Mouse (Mus musculus) spleen, adult 2 months (tissue): ENCODE data around the gene Cebpe. TPM values are rescaled to one million over a fixed set of nuclear protein-coding genes. Genes with fewer than 3 reads are reported as not detected.

Source experiments
- DNase-seq, 2 experiments: peaks; one replicate each; pipeline versions ENCODE4 v3.0.0 to v3.0.0-alpha.2; 2012 to 2021; ENCODE audit warnings: low spot score in 2 of 2, low read depth in 1 of 2
- H3K27ac ChIP-seq: fragments of 200-500 bp; 2 replicates; pipeline ENCODE4 v1.5.1; 2012; ENCODE audit warnings: low read length, inconsistent platforms; ENCODE audit not compliant: insufficient read depth
- H3K27me3 ChIP-seq: fragments of 200-500 bp; 2 replicates; pipeline ENCODE4 v1.6.1; 2012; ENCODE audit warnings: mild to moderate bottlenecking, moderate library complexity, low read length, inconsistent platforms; ENCODE audit not compliant: control insufficient read depth, insufficient read depth
- H3K36me3 ChIP-seq: fragments of 200-500 bp; 2 replicates; pipeline ENCODE4 v1.6.1; 2012; ENCODE audit warnings: mild to moderate bottlenecking, low read length, inconsistent platforms; ENCODE audit not compliant: control insufficient read depth, insufficient read depth
- H3K4me1 ChIP-seq: fragments of 200-500 bp; 2 replicates; pipeline ENCODE4 v1.6.1; 2011; ENCODE audit warnings: inconsistent platforms; ENCODE audit not compliant: control insufficient read depth, insufficient read depth, insufficient read length
- H3K4me3 ChIP-seq: fragments of 200-500 bp; 2 replicates; pipeline ENCODE4 v1.5.1; 2011; ENCODE audit warnings: mild to moderate bottlenecking, inconsistent platforms; ENCODE audit not compliant: insufficient read depth, insufficient read length; ENCODE audit errors: extremely low read depth
- CTCF ChIP-seq: fragments of 200-500 bp; IDR thresholded peaks from 2 replicates; pipeline ENCODE4 v1.5.1; 2011; ENCODE audit warnings: mild to moderate bottlenecking, inconsistent platforms; ENCODE audit not compliant: insufficient read depth, insufficient read length, insufficient replicate concordance; ENCODE audit errors: extremely low read depth
- POLR2A ChIP-seq: fragments of 200-500 bp; IDR thresholded peaks from 2 replicates; pipeline ENCODE4 v1.6.1; 2011; ENCODE audit warnings: low read depth, low read length, inconsistent platforms
- WGBS: fragments of 180-500 bp; shearing (Covaris S2); methylation state at CpG from one replicate; pipeline ENCODE4 v1.1.7; 2018; 5-methylcytosine and 5-hydroxymethylcytosine counted together
- polyA plus RNA-seq: library from polyadenylated mRNA; depleted of rRNA; stranded (reverse); fragments of >200 nt; gene quantifications from 2 replicates; pipeline ENCODE4 v1.2.3, GENCODE M21; 2012

The Cebpe gene
- polyA plus RNA-seq, 1 experiment: 5.2 TPM

GRCm38 (mm10) chr14:54698733-54699132 is 13.2 kb downstream of the Cebpe start, which contains the start of gene Gm29776:
Gm29776 (minus strand) TSS chr14:54698833.
- no peak within 1 kb of the TSS for H3K27ac ChIP-seq
- no peaks in the 10 kb centered on the region for H3K4me1 ChIP-seq
- H3K36me3 ChIP-seq: no peaks in the 10 kb centered on the region
- no peaks in the 10 kb centered on the region for H3K27me3 ChIP-seq
- H3K4me3 ChIP-seq: no peak within 1 kb of the TSS
- 95% methylated on average over 4 of the region's 4 CpGs for WGBS
- TF ChIP-seq POLR2A (no peak), CTCF (no peak)
- DNase-seq: no peak

DNA sequence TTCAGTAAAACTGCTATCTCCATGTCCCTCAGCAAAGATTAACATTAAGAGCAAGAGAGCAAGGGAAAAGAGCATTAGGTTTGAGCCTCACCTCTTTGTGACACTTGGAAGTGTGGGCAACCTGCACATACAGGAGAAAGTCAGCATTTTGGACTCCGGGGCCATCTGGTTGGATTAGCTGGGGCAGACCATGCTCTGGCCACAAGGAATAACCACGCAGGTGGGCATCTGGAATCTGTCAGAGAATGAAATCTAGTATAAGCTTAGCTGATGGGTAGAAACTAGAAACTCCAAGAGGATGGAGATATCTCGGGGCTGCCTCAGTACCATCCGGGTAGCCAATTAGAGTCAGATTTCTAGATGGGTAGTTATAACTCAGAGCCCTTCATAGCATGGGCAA is 15.2 kb downstream of the Cebpe start:
- Histone ChIP-seq H3K4me1 (no peaks in the 10 kb centered on the region), H3K27ac (no peak overlapping the region), H3K27me3 (no peaks in the 10 kb centered on the region), H3K4me3 (no peak overlapping the region), H3K36me3 (no peaks in the 10 kb centered on the region)
- no peak for DNase-seq
- TF ChIP-seq POLR2A (no peak), CTCF (no peak)
- WGBS: 91% methylated on average over 4 of the region's 4 CpGs

GRCm38 (mm10) chr14:54695042-54695441 is 16.9 kb downstream of the Cebpe start:
- Histone ChIP-seq H3K4me1 (no peaks in the 10 kb centered on the region), H3K4me3 (no peak overlapping the region), H3K27ac (no peak overlapping the region), H3K36me3 (peaks cover 4% of the 10 kb centered on the region), H3K27me3 (no peaks in the 10 kb centered on the region)
- WGBS: 62% methylated on average over 6 of the region's 6 CpGs
- TF ChIP-seq CTCF: no peak
- TF ChIP-seq POLR2A: no peak
- DNase-seq: no peak

- no peaks in the 10 kb centered on the region for H3K27me3 ChIP-seq
- peak overlapping the region; percentile 75 for H3K4me3 ChIP-seq
- TF ChIP-seq POLR2A (no peak), CTCF (no peak)
- DNase-seq: no peak
- WGBS: 1% methylated on average over 8 of the region's 8 CpGs
- peak overlapping the region; percentile 80 for H3K27ac ChIP-seq
- H3K36me3 ChIP-seq: peaks cover 15% of the 10 kb centered on the region
- no peaks in the 10 kb centered on the region; the same call in 1 of the 2 replicates for H3K4me1 ChIP-seq
Observed at GRCm38 (mm10) chr14:54687251-54687650, 24.7 kb downstream of the Cebpe start.

- Histone ChIP-seq H3K4me1 (no peaks in the 10 kb centered on the region; the same call in 1 of the 2 replicates), H3K36me3 (peaks cover 15% of the 10 kb centered on the region), H3K27ac (peak within 1 kb of the TSS; percentile 98), H3K4me3 (peak within 1 kb of the TSS; percentile 98), H3K27me3 (no peaks in the 10 kb centered on the region)
- peak; percentile 99 to 100 for DNase-seq
- under 1% methylated on average over 44 of the region's 44 CpGs for WGBS
- TF ChIP-seq CTCF: no peak
- TF ChIP-seq POLR2A: peak; percentile 94
Observed at GRCm38 (mm10) chr14:54686522-54687143, 25.3 kb downstream of the Cebpe start, which contains the start of gene Acin1. Acin1 (minus strand) TSS chr14:54686931.

DNA sequence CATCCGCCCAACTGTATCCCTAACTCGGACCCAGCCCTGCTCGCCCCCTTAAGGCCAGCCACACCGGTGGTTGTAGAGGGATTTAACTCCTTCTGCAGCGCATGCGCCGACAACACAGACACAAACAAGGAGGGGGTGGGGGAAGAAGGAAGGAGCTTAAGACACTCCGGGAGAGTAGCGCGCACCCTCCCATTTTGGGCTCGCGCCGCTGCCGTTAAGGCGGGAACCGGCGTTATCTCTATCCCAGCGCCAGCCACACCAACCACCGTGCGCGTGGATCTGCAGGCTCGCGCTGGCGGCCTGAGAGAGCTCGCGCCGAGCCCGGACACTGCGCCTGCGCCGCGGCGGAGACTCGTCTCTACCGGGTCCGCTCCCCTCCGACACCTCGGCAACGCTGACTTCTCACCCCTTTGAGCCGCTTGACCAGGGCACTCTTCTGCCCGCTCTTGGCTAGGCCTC is 25.9 kb downstream of the Cebpe start, which contains the start of gene 1700123O20Rik:
Gene 1700123O20Rik (plus strand): TSS at position 154 of the 459 bp plus-strand sequence.
- peak within 1 kb of the TSS; percentile 98 for H3K4me3 ChIP-seq
- H3K27me3 ChIP-seq: no peaks in the 10 kb centered on the region
- TF ChIP-seq POLR2A (peak; percentile 35; the same call in 1 of the 2 replicates), CTCF (no peak)
- no peaks in the 10 kb centered on the region; the same call in 1 of the 2 replicates for H3K4me1 ChIP-seq
- peak within 1 kb of the TSS; percentile 98 for H3K27ac ChIP-seq
- under 1% methylated on average over 41 of the region's 41 CpGs for WGBS
- peaks cover 15% of the 10 kb centered on the region for H3K36me3 ChIP-seq
- DNase-seq: peak; percentile 67 to 72

- no peak overlapping the region for H3K27ac ChIP-seq
Observed at GRCm38 (mm10) chr14:54685471-54685870, 26.5 kb downstream of the Cebpe start.

More at GRCm38 (mm10) chr14:54685471-54685870, 26.5 kb downstream of the Cebpe start:
- DNase-seq: no peak
- peaks cover 11% of the 10 kb centered on the region for H3K36me3 ChIP-seq
- H3K27me3 ChIP-seq: no peaks in the 10 kb centered on the region
- peak overlapping the region; percentile 98 for H3K4me3 ChIP-seq
- TF ChIP-seq CTCF: no peak
- no peak for TF ChIP-seq POLR2A
- H3K4me1 ChIP-seq: no peaks in the 10 kb centered on the region; the same call in 1 of the 2 replicates
- 2% methylated on average over 8 of the region's 8 CpGs for WGBS
